Mouse (Mus musculus) heart, embryonic 11.5 days (tissue): Measurements from ENCODE around the gene Cd244a. TPM values are rescaled to one million over a fixed set of nuclear protein-coding genes. Genes with fewer than 3 reads are reported as not detected.

Experiments used
- ATAC-seq: fragments of 200-750 bp; cut with Nextera tagmentation; replicated peaks from 2 replicates; pipeline ENCODE4 v1.8.0; 2017; ENCODE audit warnings: moderate library complexity; ENCODE audit not compliant: insufficient number of reproducible peaks, low FRiP score, low TSS enrichment
- H3K27ac ChIP-seq: fragments of 300-500 bp; sonication (generic); 2 replicates; pipeline ENCODE4 v1.5.1; 2014; ENCODE audit warnings: mild to moderate bottlenecking, low read depth, low read length
- H3K27me3 ChIP-seq: fragments of 300-500 bp; sonication (generic); 2 replicates; pipeline ENCODE4 v1.6.1; 2014; ENCODE audit warnings: mild to moderate bottlenecking, low read length, mixed read lengths; ENCODE audit not compliant: control insufficient read depth, insufficient read depth
- H3K36me3 ChIP-seq: fragments of 300-500 bp; sonication (generic); 2 replicates; pipeline ENCODE4 v1.6.1; 2014; ENCODE audit warnings: mild to moderate bottlenecking, low read length, moderate library complexity, mixed read lengths; ENCODE audit not compliant: control insufficient read depth, insufficient read depth
- H3K4me1 ChIP-seq: fragments of 300-500 bp; sonication (generic); 2 replicates; pipeline ENCODE4 v1.6.1; 2014; ENCODE audit warnings: low read length; ENCODE audit not compliant: control insufficient read depth, insufficient read depth
- H3K4me2 ChIP-seq: fragments of 300-500 bp; sonication (generic); 2 replicates; pipeline ENCODE4 v1.6.1; 2014; ENCODE audit warnings: mild to moderate bottlenecking, moderate library complexity
- H3K4me3 ChIP-seq: fragments of 300-500 bp; sonication (generic); 2 replicates; pipeline ENCODE4 v1.5.1; 2014; ENCODE audit warnings: low read depth, low read length
- H3K9ac ChIP-seq: fragments of 300-500 bp; sonication (generic); 2 replicates; pipeline ENCODE4 v1.6.1; 2014; ENCODE audit warnings: mild to moderate bottlenecking, low read depth, low read length, moderate library complexity
- H3K9me3 ChIP-seq: fragments of 300-500 bp; sonication (generic); replicated peaks from 2 replicates; pipeline ENCODE4 v1.6.1; 2016; ENCODE audit warnings: low read length; ENCODE audit not compliant: control insufficient read depth
- WGBS: fragments of 180-500 bp; shearing (Covaris S2); extraction: QIAGEN DNeasy Blood & Tissue Kit; methylation state at CpG from one replicate; pipeline ENCODE4 v1.1.7; 2014; ENCODE audit not compliant: insufficient replicate concordance; 5-methylcytosine and 5-hydroxymethylcytosine counted together
- polyA plus RNA-seq: library from polyadenylated mRNA; unstranded; fragments of >200 nt; fragmentation: Nextera tagmentation; extraction: Ambion mirVana; gene quantifications from 2 replicates; pipeline ENCODE4 v1.2.1, GENCODE M21; 2014

The Cd244a gene
- not detected in 2 replicates for polyA plus RNA-seq

DNA sequence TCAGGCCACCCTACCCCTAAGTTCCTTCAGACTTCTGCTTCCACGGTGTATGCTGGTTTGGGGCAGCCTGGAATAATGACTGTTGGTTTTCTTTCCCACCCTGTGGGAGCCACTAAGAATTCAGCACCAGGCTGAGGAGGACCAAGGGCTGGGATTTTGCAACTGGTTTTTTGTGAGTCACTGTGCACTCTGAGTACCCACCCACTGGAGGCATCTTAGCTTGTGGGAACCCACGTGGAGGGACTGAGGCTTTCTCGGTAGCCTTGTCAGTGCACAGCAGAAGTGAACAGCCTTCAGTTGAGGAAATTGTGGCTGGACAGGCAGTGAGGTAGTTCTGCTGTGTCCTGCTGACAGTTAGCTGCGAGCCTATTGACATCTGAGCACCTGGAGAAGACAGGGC is at the start of gene Cd244a:
Gene Cd244a (plus strand): TSS at position 296 of the 400 bp plus-strand sequence.
- WGBS, result 62% methylated on average over 4 of the region's 4 CpGs
- Histone ChIP-seq H3K27me3 (no peaks in the 10 kb centered on the region), H3K4me2 (no peak within 1 kb of the TSS), H3K9me3 (no peaks in the 10 kb centered on the region), H3K36me3 (no peaks in the 10 kb centered on the region), H3K4me3 (no peak within 1 kb of the TSS), H3K27ac (no peak within 1 kb of the TSS), H3K9ac (no peak within 1 kb of the TSS), H3K4me1 (0 out of 2 replicates have a peak, but pooled peaks cover 3% of the 10 kb centered on the region)
- no peak for ATAC-seq

DNA sequence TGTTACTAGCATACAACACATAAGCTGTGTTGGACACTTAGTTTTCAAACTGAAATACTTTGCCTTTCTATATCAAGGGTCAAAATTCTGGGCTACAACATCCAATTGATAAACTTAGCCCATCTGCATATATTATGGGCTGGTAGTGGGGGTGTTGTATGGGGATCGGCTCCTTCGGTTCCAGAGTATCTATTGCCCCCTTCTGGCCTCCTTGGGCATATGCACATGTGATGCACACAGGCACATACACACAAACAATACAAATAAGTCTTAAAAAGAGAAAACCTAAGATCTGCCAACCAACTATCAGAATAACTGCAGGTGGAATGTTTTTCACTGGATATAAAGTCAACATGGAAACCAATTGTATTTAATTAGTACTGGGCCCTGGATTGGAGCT is 45.8 kb upstream of the Cd244a start:
- WGBS, result 74% methylated on average over 2 of the region's 2 CpGs

DNA sequence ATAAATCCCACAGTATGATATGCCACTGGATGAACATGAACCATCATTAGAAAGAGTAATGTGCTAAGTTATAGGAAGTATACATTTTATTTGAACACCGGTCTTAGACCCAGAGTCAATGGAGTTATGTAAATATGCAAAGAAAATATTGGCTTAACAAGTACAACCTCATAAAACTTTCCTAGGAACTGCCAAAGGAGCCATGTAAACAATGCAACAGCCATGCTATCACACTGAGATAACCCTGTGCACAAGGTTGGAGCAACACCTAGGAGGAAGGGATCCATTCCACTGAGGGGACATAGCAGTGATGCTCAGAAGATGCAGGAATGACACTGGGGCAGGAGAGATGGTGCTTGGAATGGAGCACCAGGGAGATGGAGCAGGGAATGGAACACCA is 45.2 kb upstream of the Cd244a start:
- no peaks in the 10 kb centered on the region for H3K9me3 ChIP-seq
- 84% methylated on average over 1 of the region's 1 CpGs for WGBS
- no peaks in the 10 kb centered on the region for H3K27me3 ChIP-seq
- H3K4me1 ChIP-seq, result no peaks in the 10 kb centered on the region
- H3K9ac ChIP-seq, result no peak overlapping the region
- no peak overlapping the region for H3K27ac ChIP-seq
- H3K36me3 ChIP-seq, result no peaks in the 10 kb centered on the region
- ATAC-seq, result no peak
- H3K4me3 ChIP-seq, result no peak overlapping the region
- H3K4me2 ChIP-seq, result no peak overlapping the region

More for the DNA sequence above, 45.8 kb upstream of the Cd244a start:
- ATAC-seq, result no peak
- Histone ChIP-seq H3K4me3 (no peak overlapping the region), H3K9ac (no peak overlapping the region), H3K9me3 (no peaks in the 10 kb centered on the region), H3K27me3 (no peaks in the 10 kb centered on the region), H3K4me1 (no peaks in the 10 kb centered on the region), H3K36me3 (no peaks in the 10 kb centered on the region), H3K27ac (no peak overlapping the region), H3K4me2 (no peak overlapping the region)

DNA sequence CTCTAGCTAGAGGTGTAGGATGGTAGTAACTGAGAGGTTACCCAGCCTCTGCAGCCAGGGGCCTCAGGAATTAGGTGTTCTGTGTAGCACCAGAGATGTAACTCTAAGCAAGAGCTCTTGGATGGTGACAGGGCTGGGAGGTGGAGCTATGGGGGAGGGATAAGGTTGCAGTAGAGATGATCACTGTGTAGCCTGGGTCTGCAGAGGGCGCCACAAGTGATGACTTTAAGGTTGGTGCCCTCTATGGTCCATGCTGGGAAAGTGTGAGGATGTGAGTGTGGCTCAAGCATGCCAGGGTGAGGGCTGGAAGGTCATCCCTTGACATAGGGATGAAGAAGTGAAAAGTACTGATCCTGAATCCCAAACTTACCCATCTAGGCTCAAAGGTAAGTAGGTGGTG is 44.0 kb upstream of the Cd244a start:
- ATAC-seq, result no peak

DNA sequence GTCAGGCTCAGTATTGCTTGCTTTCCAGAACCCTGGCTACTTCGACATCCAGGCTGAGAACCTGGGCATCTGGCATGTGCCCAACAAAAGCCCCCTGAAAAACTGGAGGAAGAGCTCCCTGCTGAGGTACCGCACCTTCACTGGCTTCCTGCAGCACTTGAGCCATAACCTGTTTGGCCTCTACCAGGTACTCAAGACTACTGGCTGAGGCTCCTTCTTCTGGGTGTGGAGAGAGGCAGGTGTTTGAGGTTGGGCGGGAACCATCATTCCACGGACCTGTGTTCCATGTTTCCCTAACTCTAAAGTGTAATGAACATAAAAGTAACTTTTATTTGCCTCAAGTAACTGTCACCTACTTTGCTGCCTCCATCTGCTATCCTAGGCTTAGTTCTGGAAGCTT is 43.4 kb upstream of the Cd244a start:
- ATAC-seq, result no peak
- no peak overlapping the region for H3K4me3 ChIP-seq

More for the DNA sequence above, 44.0 kb upstream of the Cd244a start:
- 5% methylated on average over 1 of the region's 1 CpGs for WGBS
- no peak overlapping the region for H3K4me2 ChIP-seq
- no peaks in the 10 kb centered on the region for H3K36me3 ChIP-seq
- H3K4me3 ChIP-seq, result no peak overlapping the region
- H3K27ac ChIP-seq, result no peak overlapping the region
- H3K9me3 ChIP-seq, result no peaks in the 10 kb centered on the region
- H3K27me3 ChIP-seq, result no peaks in the 10 kb centered on the region
- H3K4me1 ChIP-seq, result no peaks in the 10 kb centered on the region
- H3K9ac ChIP-seq, result no peak overlapping the region

DNA sequence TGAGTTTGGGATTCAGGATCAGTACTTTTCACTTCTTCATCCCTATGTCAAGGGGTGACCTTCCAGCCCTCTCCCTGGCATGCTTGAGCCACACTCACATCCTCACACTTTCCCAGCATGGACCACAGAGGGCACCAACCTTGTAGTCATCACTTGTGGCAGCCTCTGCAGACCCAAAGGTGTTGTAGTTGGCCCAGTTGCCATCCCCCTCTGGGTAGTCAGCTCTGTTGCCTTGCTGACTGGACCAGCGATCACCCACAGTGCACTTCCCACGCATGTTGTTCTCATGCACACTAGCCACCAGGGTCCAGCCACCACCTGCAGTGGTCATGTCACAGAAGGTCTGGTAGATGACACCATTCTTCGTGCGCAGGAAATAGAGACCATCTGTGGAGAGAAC is 27.6 kb upstream of the Cd244a start:
- Histone ChIP-seq H3K4me2 (no peak overlapping the region), H3K27ac (no peak overlapping the region), H3K4me1 (no peaks in the 10 kb centered on the region), H3K9me3 (no peaks in the 10 kb centered on the region), H3K27me3 (no peaks in the 10 kb centered on the region), H3K9ac (no peak overlapping the region), H3K4me3 (no peak overlapping the region), H3K36me3 (no peaks in the 10 kb centered on the region)
- ATAC-seq, result no peak
- 79% methylated on average over 4 of the region's 4 CpGs for WGBS

More for the DNA sequence above, 43.4 kb upstream of the Cd244a start:
- no peaks in the 10 kb centered on the region for H3K9me3 ChIP-seq
- 82% methylated on average over 4 of the region's 4 CpGs for WGBS
- H3K4me1 ChIP-seq, result no peaks in the 10 kb centered on the region
- no peak overlapping the region for H3K4me2 ChIP-seq
- H3K9ac ChIP-seq, result no peak overlapping the region
- no peaks in the 10 kb centered on the region for H3K27me3 ChIP-seq
- no peaks in the 10 kb centered on the region for H3K36me3 ChIP-seq
- no peak overlapping the region for H3K27ac ChIP-seq

DNA sequence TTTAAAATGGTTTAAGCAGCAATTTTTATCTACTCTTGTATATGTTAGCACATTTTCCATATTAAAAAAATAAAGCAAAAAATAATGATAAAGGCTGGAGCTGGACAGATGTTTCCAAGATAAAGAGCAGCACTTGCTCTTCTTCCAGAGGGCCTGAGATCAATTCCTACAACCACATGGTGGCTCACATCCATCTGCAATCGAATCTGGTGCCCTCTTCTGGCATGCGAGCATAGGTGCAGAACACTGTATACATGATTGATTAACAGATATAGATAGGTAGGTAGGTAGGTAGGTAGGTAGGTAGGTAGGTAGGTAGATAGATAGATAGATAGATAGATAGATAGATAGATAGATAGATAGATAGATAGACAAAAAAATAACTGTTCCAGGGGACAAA is 26.2 kb upstream of the Cd244a start:
- H3K4me3 ChIP-seq, result no peak overlapping the region
- H3K9me3 ChIP-seq, result no peaks in the 10 kb centered on the region

DNA sequence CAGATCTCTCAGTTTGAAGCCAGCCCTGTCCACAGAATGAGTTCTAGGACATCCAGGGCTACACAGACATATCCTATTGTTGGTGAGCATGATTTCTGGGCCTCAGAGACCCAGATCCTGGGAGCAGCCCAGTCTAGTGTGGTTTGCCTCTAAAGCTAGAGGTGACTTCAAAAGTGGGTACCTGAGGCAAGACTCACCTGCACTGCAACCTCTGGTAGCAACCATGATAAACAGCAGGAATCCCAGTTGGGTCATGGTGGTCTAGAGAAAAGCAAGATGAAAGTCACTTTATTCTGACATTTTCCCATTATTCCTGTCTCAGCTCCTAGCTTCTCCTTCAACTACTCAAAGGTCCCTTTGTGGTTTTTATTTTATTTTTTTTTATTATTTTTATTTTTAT is 24.4 kb upstream of the Cd244a start:
- H3K9me3 ChIP-seq, result no peaks in the 10 kb centered on the region
- no peaks in the 10 kb centered on the region for H3K27me3 ChIP-seq
- no peak overlapping the region for H3K4me3 ChIP-seq
- ATAC-seq, result no peak
- H3K9ac ChIP-seq, result no peak overlapping the region
- no peaks in the 10 kb centered on the region for H3K4me1 ChIP-seq
- H3K4me2 ChIP-seq, result no peak overlapping the region
- H3K27ac ChIP-seq, result no peak overlapping the region
- no peaks in the 10 kb centered on the region for H3K36me3 ChIP-seq

More for the DNA sequence above, 26.2 kb upstream of the Cd244a start:
- H3K4me1 ChIP-seq, result no peaks in the 10 kb centered on the region
- 57% methylated on average over 2 of the region's 2 CpGs for WGBS
- H3K27ac ChIP-seq, result no peak overlapping the region
- ATAC-seq, result no peak
- H3K9ac ChIP-seq, result no peak overlapping the region
- H3K27me3 ChIP-seq, result no peaks in the 10 kb centered on the region
- H3K4me2 ChIP-seq, result no peak overlapping the region
- H3K36me3 ChIP-seq, result no peaks in the 10 kb centered on the region

DNA sequence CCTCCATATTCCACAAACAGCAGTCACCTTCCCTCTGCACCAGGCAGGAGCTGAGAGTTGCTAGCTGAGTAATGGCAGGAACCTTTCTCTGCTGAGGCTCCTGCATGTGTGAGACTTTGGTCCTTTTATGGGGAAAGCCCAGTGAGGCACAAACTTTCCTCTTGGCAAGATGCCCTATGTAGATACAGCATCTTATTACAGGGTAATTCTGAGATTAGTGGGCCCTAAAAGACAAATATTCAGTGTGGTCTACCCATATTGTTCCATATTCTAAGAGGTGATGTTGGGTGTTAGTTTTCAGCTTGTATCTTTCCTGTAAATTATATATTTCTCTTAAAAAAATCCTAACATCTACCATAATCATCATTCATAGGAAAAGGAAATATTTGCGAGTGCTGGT is 23.8 kb upstream of the Cd244a start, which contains the start of gene Itln1:
Gene Itln1 (minus strand): TSS at position 101 of the 400 bp plus-strand sequence.
- Histone ChIP-seq H3K4me1 (no peaks in the 10 kb centered on the region), H3K4me2 (no peak within 1 kb of the TSS), H3K4me3 (no peak within 1 kb of the TSS), H3K9me3 (no peaks in the 10 kb centered on the region), H3K27ac (no peak within 1 kb of the TSS), H3K36me3 (no peaks in the 10 kb centered on the region), H3K27me3 (no peaks in the 10 kb centered on the region), H3K9ac (no peak within 1 kb of the TSS)
- ATAC-seq, result no peak
- WGBS, result 92% methylated on average over 1 of the region's 1 CpGs
